Mouse (Mus musculus): Measurements from ENCODE around the gene Pafah1b1. TPM values are rescaled to one million over a fixed set of nuclear protein-coding genes. Genes with fewer than 3 reads are reported as not detected.
A peak's percentile ranks its signal among the peaks of the same experiment; 100 is the strongest.

Pafah1b1 gene
- polyA plus RNA-seq, 1 experiment from 2014 or later, result 51.2 TPM

DNA sequence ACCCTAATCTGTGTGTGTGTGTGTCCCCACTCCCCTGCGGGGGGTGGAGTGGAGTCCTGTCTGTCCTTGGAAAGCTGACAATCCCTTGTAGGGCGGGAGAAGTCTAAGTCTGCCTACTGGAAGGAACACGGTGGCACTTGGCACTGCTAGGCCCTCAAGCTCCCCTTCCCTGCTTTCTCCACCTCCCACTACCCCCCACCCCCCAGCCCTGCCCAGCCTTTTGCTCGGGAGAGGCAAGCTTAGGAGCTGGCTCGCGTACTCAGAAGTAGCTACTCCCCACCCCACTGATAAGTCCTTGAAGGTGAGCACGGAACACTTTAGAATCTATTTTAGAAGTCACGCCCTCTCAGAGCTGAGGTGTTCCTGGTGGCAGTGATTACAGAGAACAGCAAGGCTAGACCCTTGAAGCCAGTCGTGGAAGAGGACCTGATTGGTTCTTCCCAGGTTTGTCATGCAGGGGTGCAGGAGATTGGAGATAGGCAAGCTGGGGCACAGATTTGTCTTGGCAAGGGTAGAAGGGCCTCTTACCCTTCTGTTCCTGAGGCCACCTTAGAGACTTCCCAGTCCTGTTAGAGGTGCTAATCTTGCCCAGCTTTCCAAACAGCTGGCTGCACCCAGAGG is 85.6 kb downstream of the Pafah1b1 start:
- H3K4me2 ChIP-seq (ENCODE audit: low read length), result peak overlapping the region; percentile 88
- peak overlapping the region; percentile 63 for H3K4me3 ChIP-seq (replicated peaks; ENCODE audit: low read length)
- H3K9ac ChIP-seq (replicated peaks; ENCODE audit: low read depth, low read length), result peak overlapping the region; percentile 85
- H3K9me3 ChIP-seq (ENCODE audit: control insufficient read depth, low read length), result no peaks in the 10 kb centered on the region
- ATAC-seq, result peak; percentile 21
- H3K27me3 ChIP-seq (replicated peaks; ENCODE audit: control insufficient read depth, insufficient read depth, low read length), result no peaks in the 10 kb centered on the region
- WGBS, result 4% methylated on average over 9 of the region's 9 CpGs
- peak overlapping the region; percentile 78 for H3K27ac ChIP-seq (ENCODE audit: low read length)
- H3K4me1 ChIP-seq (replicated peaks; ENCODE audit: control insufficient read depth, insufficient read depth, low read length), result peaks cover 18% of the 10 kb centered on the region
- no peaks in the 10 kb centered on the region for H3K36me3 ChIP-seq (ENCODE audit: control insufficient read depth, insufficient read depth)

DNA sequence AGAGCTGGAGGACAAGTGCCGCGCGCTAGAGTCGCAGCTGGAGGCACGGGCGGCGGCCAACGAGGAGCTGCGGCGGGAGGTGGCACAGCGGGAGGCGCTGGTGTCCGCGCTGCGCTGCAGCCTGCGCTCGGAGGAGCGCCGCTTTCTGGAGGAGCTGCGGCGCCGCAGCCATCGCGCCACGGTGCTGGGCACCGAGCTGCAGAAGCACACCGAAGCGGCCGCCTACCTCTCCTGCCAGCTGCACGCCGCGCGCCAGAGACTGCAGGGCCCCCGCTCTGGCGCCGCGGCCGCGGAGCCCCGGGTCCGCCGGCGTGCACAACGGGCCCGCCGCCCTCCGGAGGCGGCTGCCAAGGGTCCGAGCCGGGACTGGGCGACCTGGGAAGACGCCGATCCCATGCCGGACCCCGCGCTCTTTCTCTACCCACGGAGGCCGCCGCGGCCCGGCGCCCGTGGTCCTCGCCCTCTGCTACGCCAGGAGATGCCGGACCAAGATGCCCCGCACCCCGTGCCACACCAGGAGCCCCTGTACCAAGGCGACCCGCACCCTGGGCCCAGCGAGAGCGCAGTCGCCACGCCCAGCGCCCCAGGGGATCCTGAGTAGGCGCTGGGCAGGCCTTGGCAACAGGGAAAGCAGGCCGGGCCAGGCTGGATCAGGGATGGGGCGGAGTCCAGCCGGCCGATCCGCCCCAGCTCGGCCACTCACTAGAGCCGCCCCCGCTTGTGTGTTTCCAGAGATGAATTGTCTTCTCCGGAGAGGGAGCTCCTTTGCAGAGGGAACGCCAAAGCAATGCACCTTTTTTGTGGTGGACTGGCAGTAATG is 86.3 kb downstream of the Pafah1b1 start:
- Histone ChIP-seq H3K4me3 (replicated peaks; ENCODE audit: low read length) (peak overlapping the region; percentile 63), H3K9ac (replicated peaks; ENCODE audit: low read depth, low read length) (peak overlapping the region; percentile 85), H3K36me3 (ENCODE audit: control insufficient read depth, insufficient read depth) (no peaks in the 10 kb centered on the region), H3K4me1 (replicated peaks; ENCODE audit: control insufficient read depth, insufficient read depth, low read length) (peaks cover 18% of the 10 kb centered on the region), H3K9me3 (ENCODE audit: control insufficient read depth, low read length) (no peaks in the 10 kb centered on the region), H3K4me2 (ENCODE audit: low read length) (peak overlapping the region; percentile 88), H3K27me3 (replicated peaks; ENCODE audit: control insufficient read depth, insufficient read depth, low read length) (no peaks in the 10 kb centered on the region), H3K27ac (ENCODE audit: low read length) (peak overlapping the region; percentile 78)
- ATAC-seq, result peak; percentile 89
- WGBS, result 0% methylated on average over 85 of the region's 86 CpGs

DNA sequence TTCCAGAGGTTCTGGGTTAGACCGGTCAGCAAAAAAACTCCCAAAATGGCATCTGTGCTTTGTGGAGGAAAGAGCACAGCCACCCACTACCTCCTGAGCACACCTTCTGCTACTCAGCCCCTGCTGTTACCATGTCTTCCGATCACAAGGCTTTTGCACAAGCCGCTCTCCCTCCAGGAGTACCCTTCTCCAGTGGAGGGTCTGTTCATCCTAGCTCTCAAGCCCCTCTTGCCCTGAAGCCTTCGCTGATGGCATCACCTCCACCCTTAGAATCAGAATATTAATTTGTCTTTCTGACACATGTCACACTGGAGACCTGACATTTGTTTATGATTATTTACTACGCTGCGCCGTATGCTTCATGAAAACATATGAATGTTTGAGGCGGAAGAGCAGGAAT is 87.0 kb downstream of the Pafah1b1 start:
- 18% methylated on average over 8 of the region's 8 CpGs for WGBS
- Histone ChIP-seq H3K9me3 (ENCODE audit: control insufficient read depth, low read length) (no peaks in the 10 kb centered on the region), H3K4me1 (replicated peaks; ENCODE audit: control insufficient read depth, insufficient read depth, low read length) (peaks cover 18% of the 10 kb centered on the region), H3K27ac (ENCODE audit: low read length) (peak overlapping the region; percentile 78), H3K27me3 (replicated peaks; ENCODE audit: control insufficient read depth, insufficient read depth, low read length) (no peaks in the 10 kb centered on the region), H3K4me3 (replicated peaks; ENCODE audit: low read length) (peak overlapping the region; percentile 63), H3K4me2 (ENCODE audit: low read length) (peak overlapping the region; percentile 88), H3K9ac (replicated peaks; ENCODE audit: low read depth, low read length) (peak overlapping the region; percentile 85), H3K36me3 (ENCODE audit: control insufficient read depth, insufficient read depth) (no peaks in the 10 kb centered on the region)
- 0 out of 2 replicates have a peak, but pooled peaks have one; percentile 11 for ATAC-seq

DNA sequence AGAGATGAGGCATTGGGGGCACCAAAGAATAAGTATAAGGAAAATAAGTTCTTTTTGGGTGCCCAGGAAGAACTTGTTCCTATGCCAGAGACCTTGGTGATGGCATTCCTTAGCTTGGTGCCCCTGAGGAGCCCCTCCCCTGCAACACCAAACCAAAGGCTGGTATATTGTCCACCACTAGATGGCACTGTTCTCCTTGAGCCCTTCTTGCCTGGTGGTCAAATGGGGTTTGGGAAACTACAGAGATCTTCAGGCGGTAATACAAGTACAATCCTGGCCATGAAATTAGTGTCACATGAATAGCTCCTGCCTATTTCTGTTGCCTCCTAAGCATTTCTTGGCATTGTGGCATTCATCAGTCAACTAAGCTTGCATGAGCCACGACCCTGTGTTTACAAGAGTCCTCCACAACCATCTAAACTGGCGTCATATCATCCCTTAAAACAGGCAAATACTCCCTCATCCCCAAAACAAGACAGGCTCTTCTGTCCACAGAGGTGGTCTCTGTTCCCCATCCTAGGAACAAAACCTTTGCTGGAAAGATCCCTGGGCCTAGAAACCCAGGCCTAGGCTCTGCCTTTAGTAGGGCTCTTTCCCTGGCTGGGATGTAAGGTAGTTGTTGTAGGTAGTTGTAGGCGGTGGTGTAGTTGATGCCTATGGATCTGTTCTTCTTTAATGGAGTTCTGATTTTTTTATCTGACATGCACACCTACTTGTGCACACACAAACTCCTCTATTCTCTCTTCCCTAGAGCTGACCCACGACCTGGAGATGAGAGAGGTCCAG is 89.8 kb downstream of the Pafah1b1 start:
- H3K9ac ChIP-seq (replicated peaks; ENCODE audit: low read depth, low read length), result no peak overlapping the region
- H3K4me1 ChIP-seq (replicated peaks; ENCODE audit: control insufficient read depth, insufficient read depth, low read length), result peaks cover 18% of the 10 kb centered on the region
- H3K27me3 ChIP-seq (replicated peaks; ENCODE audit: control insufficient read depth, insufficient read depth, low read length), result no peaks in the 10 kb centered on the region
- H3K9me3 ChIP-seq (ENCODE audit: control insufficient read depth, low read length), result no peaks in the 10 kb centered on the region
- WGBS, result 55% methylated on average over 5 of the region's 5 CpGs
- no peak for ATAC-seq
- no peak overlapping the region for H3K27ac ChIP-seq (ENCODE audit: low read length)
- no peak overlapping the region for H3K4me2 ChIP-seq (ENCODE audit: low read length)
- H3K4me3 ChIP-seq (replicated peaks; ENCODE audit: low read length), result no peak overlapping the region
- H3K36me3 ChIP-seq (ENCODE audit: control insufficient read depth, insufficient read depth), result no peaks in the 10 kb centered on the region

DNA sequence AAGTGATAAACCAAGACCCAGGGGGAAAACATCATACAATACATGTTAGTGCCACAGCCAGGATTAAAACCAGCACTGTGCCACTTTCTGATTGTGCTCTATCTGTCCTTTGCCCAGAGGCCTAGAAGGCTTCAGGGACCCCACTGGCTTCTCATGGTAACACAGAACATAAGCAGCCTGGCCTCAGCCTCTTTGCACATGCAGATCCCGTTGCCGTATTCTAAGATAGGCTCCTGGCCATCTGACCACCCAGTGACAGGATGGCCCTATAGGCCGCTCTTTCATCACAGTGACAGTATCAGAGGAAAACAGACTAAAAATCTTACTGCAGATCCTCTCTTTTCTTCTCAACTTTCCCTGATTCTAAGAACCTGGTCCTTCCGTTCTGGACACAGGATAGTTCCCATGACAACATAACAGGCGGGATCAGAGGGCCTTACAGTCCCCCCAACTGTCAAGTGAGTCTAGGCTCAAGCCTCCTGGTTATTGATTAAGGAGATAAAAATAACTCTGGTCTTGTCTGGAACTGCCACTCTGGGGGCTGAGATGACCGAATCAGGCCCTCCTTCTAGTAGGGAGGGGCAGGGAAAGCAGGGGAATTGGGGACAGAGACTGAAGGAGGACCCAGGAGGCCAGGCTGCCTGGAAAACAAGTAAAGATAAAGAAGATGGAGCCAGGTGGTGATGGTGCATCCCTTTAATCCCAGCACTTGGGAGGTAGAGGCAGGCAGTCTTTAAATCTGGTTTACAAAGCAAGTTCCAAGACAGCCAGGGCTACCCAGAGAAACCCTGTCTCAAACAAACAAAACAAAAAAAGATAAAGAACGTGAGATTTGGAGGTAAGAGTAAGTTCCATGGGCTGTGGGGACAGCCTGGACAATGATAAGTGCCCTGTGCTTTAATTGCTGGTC is 92.3 kb downstream of the Pafah1b1 start:
- Histone ChIP-seq H3K4me2 (ENCODE audit: low read length) (no peak overlapping the region), H3K36me3 (ENCODE audit: control insufficient read depth, insufficient read depth) (no peaks in the 10 kb centered on the region), H3K9ac (replicated peaks; ENCODE audit: low read depth, low read length) (no peak overlapping the region), H3K9me3 (ENCODE audit: control insufficient read depth, low read length) (no peaks in the 10 kb centered on the region), H3K4me3 (replicated peaks; ENCODE audit: low read length) (no peak overlapping the region), H3K27ac (ENCODE audit: low read length) (no peak overlapping the region), H3K4me1 (replicated peaks; ENCODE audit: control insufficient read depth, insufficient read depth, low read length) (peaks cover under 1% of the 10 kb centered on the region), H3K27me3 (replicated peaks; ENCODE audit: control insufficient read depth, insufficient read depth, low read length) (no peaks in the 10 kb centered on the region)
- no peak for ATAC-seq
- WGBS, result 69% methylated on average over 7 of the region's 7 CpGs

DNA sequence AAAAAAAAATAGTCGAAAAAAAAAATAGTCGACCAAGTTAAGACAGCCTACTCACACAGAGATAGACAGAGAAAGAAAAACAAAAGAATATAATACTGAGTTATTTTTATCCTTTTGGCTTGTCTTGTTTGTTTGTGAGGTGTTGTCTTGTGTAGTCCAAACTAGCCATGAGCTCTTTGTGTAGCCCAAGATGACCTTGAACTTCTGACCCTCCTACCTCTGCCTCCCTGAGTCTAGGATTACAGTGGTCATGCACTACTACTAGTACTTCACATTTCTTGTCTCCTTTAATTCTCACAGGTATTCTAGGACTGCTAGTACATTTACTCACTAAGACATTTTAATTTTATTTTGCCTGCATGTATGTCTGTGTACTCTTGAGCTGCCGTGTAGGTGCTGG is 97.0 kb downstream of the Pafah1b1 start:
- WGBS, result 92% methylated on average over 3 of the region's 3 CpGs
- no peaks in the 10 kb centered on the region for H3K36me3 ChIP-seq (ENCODE audit: control insufficient read depth, insufficient read depth)
- H3K27ac ChIP-seq (ENCODE audit: low read length), result no peak overlapping the region
- ATAC-seq, result no peak
- H3K9me3 ChIP-seq (ENCODE audit: control insufficient read depth, low read length), result no peaks in the 10 kb centered on the region
- no peak overlapping the region for H3K4me2 ChIP-seq (ENCODE audit: low read length)
- H3K9ac ChIP-seq (replicated peaks; ENCODE audit: low read depth, low read length), result no peak overlapping the region
- H3K4me3 ChIP-seq (replicated peaks; ENCODE audit: low read length), result no peak overlapping the region
- H3K27me3 ChIP-seq (replicated peaks; ENCODE audit: control insufficient read depth, insufficient read depth, low read length), result peaks cover 4% of the 10 kb centered on the region
- H3K4me1 ChIP-seq (replicated peaks; ENCODE audit: control insufficient read depth, insufficient read depth, low read length), result no peaks in the 10 kb centered on the region

DNA sequence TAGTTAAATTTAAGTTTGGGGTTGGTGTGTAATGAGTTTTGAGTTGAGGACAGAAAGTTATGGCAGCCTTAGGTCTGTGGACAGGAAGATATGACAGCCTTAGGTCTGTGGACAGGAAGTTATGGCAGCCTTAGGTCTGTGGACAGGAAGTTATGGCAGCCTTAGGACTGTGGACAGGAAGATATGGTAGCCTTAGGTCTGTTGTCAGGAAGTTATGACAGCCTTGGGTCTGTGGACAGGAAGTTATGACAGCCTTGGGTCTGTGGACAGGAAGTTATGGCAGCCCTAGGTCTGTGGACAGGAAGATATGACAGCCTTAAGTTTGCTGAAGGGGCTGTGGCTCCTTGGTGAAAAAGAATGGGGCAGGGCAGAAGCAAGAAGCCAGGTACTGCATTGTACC is 99.1 kb downstream of the Pafah1b1 start:
- H3K4me2 ChIP-seq (ENCODE audit: low read length), result no peak overlapping the region
- no peak overlapping the region for H3K27ac ChIP-seq (ENCODE audit: low read length)
- H3K27me3 ChIP-seq (replicated peaks; ENCODE audit: control insufficient read depth, insufficient read depth, low read length), result peaks cover 10% of the 10 kb centered on the region
- H3K4me1 ChIP-seq (replicated peaks; ENCODE audit: control insufficient read depth, insufficient read depth, low read length), result peaks cover 4% of the 10 kb centered on the region
- no peaks in the 10 kb centered on the region for H3K36me3 ChIP-seq (ENCODE audit: control insufficient read depth, insufficient read depth)
- no peak overlapping the region for H3K9ac ChIP-seq (replicated peaks; ENCODE audit: low read depth, low read length)
- no peak overlapping the region for H3K4me3 ChIP-seq (replicated peaks; ENCODE audit: low read length)
- H3K9me3 ChIP-seq (ENCODE audit: control insufficient read depth, low read length), result no peaks in the 10 kb centered on the region
- no peak for ATAC-seq

All from forebrain, embryonic 16.5 days (tissue).